Mouse (Mus musculus) small intestine, adult 2 months (tissue): ENCODE measurements around the gene Pdcl3.

Experiments
- CTCF ChIP-seq: fragments of 200-500 bp; IDR thresholded peaks from 2 replicates; pipeline ENCODE4 v1.5.1; 2012; ENCODE audit warnings: low read depth, mild to moderate bottlenecking, control low read depth, inconsistent platforms, low read length, moderate library complexity, mixed read lengths; ENCODE audit not compliant: insufficient replicate concordance, insufficient read length; ENCODE audit errors: extremely low read depth
- POLR2A ChIP-seq: fragments of 200-500 bp; IDR thresholded peaks from 2 replicates; pipeline ENCODE4 v1.6.1; 2012; ENCODE audit warnings: low read depth, mild to moderate bottlenecking, control low read depth, inconsistent platforms, low read length, moderate library complexity

- no peak for TF ChIP-seq CTCF
- no peak for TF ChIP-seq POLR2A
These were observed 61.3 kb downstream of the Pdcl3 start for GRCm38 (mm10) chr1:39046689-39047088.
